Comparison of ENCODE assay signal across 8 mouse cellular contexts in genomic region chr6:140623226-140624095, GRCm38 (mm10). TPM values are rescaled to one million over a fixed set of nuclear protein-coding genes. Genes with fewer than 3 reads are reported as not detected.
DNase-seq lines count a peak whose midpoint lies in the region; ATAC-seq lines count a peak whose summit lies in the region.

No protein-coding gene starts in this region.

- H3K36me3 ChIP-seq in hindbrain, embryonic 16.5 days (ENCODE audit: control insufficient read depth, insufficient read depth, low read length): no peaks in the 10 kb centered on the region
- no peaks in the 10 kb centered on the region for H3K36me3 ChIP-seq in macrophage (ENCODE audit: inconsistent target)

- peak; percentile 89 for DNase-seq in R1 (ENCODE audit: low read depth, low spot score)
- peak; percentile 96 to 98 for DNase-seq in cerebellum, postnatal 25 days
- DNase-seq in frontal cortex, postnatal 36 days (ENCODE audit: low spot score in 2 of 2): peak; percentile 90 to 94
- peak; percentile 87 to 93 for DNase-seq in left cerebral cortex, adult 18-20 months (ENCODE audit: low spot score in 2 of 2)
- DNase-seq in right cerebral cortex, adult 18-20 months: peak; percentile 95
- DNase-seq in urinary bladder, postnatal 10 days (ENCODE audit: low spot score): peak; percentile 75

- H3K27me3 ChIP-seq in hindbrain, embryonic 16.5 days (replicated peaks; ENCODE audit: control insufficient read depth, insufficient read depth, low read length): no peaks in the 10 kb centered on the region

- H3K4me1 ChIP-seq in hindbrain, embryonic 16.5 days (ENCODE audit: control insufficient read depth, insufficient read depth, low read depth, low read length): peaks cover 29% of the 10 kb centered on the region

- no peaks in the 10 kb centered on the region for H3K9me3 ChIP-seq in hindbrain, embryonic 16.5 days (ENCODE audit: control insufficient read depth, low read length)

- peak; percentile 94 for ATAC-seq in hindbrain, embryonic 16.5 days

- peak overlapping the region; percentile 77 for H3K4me2 ChIP-seq in hindbrain, embryonic 16.5 days (ENCODE audit: low read length)

- H3K9ac ChIP-seq in hindbrain, embryonic 16.5 days (ENCODE audit: low read depth, low read length): peak overlapping the region; percentile 97

- peak overlapping the region; percentile 99 for H3K27ac ChIP-seq in hindbrain, embryonic 16.5 days (ENCODE audit: low read depth, low read length)
- H3K27ac ChIP-seq in macrophage: peak overlapping the region; percentile 75

- peak overlapping the region; percentile 95 for H3K4me3 ChIP-seq in hindbrain, embryonic 16.5 days (ENCODE audit: low read length)
- H3K4me3 ChIP-seq in macrophage (ENCODE audit: inconsistent target): peak overlapping the region; percentile 11

- peaks cover 44% of the 10 kb centered on the region for H3K79me2 ChIP-seq in macrophage (ENCODE audit: inconsistent target)

- under 1% methylated on average over 73 of the region's 117 CpGs for WGBS in hindbrain, embryonic 16.5 days
- under 1% methylated on average over 70 of the region's 117 CpGs for WGBS in macrophage (ENCODE audit: missing documents)

RNA-seq across cellular contexts. Expression of gene Aebp2, which starts 1.0 kb away (rescaled TPM):
- polyA plus RNA-seq in hindbrain, embryonic 16.5 days (2015; fragmentation: Nextera tagmentation; extraction: Ambion mirVana): 6.2 and 7.7 TPM in 2 replicates
- total RNA-seq in left cerebral cortex, adult 18-20 months (2021): 10 to 100 TPM; 67.3 to 69.2 TPM
- 100 to 1,000 TPM in 25 of 26 experiments, 10 to 100 TPM in 1; 88.7 to 529 (median 152) TPM for total RNA-seq in macrophage (2018; cell fraction: chromatin; rRNA removed)
- 100 to 1,000 TPM in 1 of 26 experiments, 10 to 100 TPM in 25; 32.7 to 105 (median 40.0) TPM for total RNA-seq in macrophage (2018; cell fraction: cytosol; rRNA removed)
- total RNA-seq in macrophage (2018; cell fraction: nucleus; rRNA removed): 100 to 1,000 TPM in 15 of 26 experiments, 10 to 100 TPM in 11; 72.8 to 350 (median 139) TPM
- polyA plus RNA-seq in macrophage (2018): 29.6 to 32.7 TPM (median 32.3 TPM) in 3 replicates

Comparison
In these comparisons a context has a peak if more than half of its experiments do, and no peak if none do; other contexts are left out.
1. Peak in every context shown above with its lines: DNase-seq, ATAC-seq, H3K4me3 ChIP-seq and H3K27ac ChIP-seq.